Mouse (Mus musculus): ENCODE measurements at regions not wholly inside any gene's neighbourhood (a gene's known extent, or its start where the extent isn't known, plus 50 kb on each side); places are given as distances from the start of the nearest gene placed in this dataset.
A peak's percentile ranks its signal among the peaks of the same experiment; 100 is the strongest.

DNA sequence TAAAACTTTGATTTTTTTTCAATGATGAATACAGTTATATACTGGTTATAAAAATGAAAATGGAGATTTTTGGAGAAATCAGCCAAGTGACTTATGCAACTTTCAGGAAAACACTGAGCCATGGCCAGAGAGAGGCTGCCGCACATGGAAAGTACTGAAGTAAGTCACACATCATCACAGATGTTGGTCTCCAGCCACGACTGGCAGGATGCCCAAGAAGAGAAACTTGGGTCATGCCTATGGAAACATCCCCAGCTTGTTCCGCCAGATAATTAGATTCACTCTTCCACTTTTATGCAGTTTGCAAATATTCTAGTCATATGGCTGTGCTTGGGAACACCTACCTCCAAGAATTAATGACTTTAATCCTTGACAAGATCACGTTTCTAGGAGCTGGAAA is 544.8 kb upstream of the Id4 start:
- intact Hi-C loops (cut with DNase I) = no loop called here
- DNase-seq = peak; percentile 37

DNA sequence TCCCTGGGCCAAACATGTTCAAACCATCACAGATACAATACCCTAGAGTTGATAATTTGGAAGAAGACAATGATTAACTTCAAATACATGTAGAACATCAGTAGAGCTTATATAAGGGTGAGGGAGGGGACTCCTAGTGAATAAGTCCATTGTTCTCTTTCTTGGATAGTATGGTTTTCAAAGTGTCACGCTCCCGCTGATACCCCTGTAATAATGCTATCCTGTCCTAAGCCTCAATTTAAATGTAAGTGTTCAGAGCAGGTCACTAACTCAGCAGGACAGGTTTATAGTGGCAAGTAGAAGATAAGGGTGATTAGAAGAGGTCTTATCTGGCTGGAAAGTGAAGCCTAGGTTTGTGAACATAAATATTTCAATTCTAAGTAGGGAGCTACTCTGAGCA is 540.4 kb upstream of the Id4 start:
- no peak for DNase-seq
- intact Hi-C loops (cut with DNase I) = no loop called here

DNA sequence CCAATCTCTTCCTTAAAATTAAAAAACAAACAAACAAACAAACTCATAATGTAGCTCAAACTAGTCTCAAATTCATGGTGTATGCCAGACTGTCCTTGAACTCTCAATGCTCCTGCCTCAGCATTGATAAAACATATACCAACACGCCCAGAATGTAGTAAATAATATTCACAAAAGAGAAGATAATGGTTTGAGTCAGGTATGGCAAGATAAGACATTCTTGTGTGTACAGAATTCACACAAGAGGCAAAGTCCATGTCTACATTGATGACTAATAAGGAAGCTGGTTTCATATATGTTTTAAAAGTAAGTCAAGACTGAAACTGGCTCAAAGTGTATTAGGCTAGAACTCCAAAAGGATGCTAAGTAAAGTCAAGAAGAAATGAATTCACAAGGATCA is 526.6 kb upstream of the Id4 start:
- intact Hi-C loops (cut with DNase I) = no loop called here
- no peak for DNase-seq

DNA sequence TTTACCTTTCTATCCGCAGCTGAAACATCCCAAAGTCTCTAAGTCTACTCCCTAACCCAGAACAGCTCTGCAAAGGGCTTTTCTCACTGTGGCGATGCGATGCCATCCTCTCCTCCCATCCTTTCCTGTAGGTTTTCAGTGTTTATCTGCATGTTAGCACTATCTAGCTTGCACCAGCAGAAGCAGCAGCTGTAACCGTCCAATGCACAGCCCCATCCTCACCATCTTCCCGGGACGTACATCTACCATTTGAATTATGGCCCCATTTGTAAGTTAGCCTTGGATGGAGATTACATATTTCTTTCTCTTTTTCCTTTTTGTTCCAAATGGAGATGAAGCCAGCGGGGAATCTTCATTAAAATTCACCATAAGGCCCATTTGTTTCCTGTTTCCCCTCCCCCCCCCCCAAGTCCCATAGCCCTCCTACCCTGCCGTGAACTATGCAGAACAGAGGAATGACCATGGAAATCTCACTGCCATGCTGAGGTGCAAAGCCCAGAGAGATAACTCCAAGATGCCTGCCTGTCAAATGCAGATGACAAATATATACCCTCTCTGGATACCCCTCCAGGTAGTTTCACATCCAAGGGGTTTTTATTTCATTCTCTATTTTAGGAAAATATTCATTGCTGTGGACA is 525.5 kb upstream of the Id4 start:
- intact Hi-C loops (cut with DNase I) = no loop called here
- no peak for DNase-seq

DNA sequence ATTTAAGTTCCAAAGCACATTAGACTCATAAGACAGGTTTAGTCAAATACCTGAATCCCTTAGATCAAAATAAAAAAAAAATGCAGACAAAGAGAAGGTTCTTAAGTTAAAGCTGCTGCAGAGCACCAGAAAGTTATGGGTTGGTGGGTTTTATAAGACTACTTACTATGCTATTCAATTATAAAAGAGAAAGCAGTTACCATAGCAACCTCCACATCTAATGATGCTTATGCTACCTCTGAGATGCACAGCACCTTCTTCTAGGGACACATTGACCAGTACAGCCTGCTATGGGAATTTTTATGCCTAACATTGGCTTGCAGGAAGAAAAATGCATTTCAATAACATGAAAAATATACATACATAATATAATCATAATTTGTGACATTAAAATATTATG is 512.1 kb upstream of the Id4 start:
- intact Hi-C loops (cut with DNase I) = no loop called here
- DNase-seq = no peak

DNA sequence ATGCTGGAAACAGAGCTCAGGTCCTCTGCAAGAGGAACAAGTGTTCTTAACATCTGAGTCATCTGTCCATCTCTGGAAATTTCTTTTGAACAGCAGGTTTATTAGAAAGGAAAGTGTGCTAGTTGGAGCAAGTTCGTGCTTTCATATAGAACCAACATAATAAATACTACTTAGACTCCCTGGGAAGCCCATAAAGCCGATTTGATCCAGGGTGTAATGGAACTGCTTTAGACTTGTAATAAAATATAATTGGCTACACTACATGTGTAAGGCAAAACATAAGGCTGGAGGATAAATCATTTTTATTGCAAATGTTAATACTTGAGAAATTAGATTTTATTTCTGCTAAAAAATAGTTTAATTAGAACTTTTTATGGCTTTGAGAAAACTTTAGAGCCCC is 510.0 kb upstream of the Id4 start:
- intact Hi-C loops (cut with DNase I) = no loop called here
- no peak for DNase-seq

DNA sequence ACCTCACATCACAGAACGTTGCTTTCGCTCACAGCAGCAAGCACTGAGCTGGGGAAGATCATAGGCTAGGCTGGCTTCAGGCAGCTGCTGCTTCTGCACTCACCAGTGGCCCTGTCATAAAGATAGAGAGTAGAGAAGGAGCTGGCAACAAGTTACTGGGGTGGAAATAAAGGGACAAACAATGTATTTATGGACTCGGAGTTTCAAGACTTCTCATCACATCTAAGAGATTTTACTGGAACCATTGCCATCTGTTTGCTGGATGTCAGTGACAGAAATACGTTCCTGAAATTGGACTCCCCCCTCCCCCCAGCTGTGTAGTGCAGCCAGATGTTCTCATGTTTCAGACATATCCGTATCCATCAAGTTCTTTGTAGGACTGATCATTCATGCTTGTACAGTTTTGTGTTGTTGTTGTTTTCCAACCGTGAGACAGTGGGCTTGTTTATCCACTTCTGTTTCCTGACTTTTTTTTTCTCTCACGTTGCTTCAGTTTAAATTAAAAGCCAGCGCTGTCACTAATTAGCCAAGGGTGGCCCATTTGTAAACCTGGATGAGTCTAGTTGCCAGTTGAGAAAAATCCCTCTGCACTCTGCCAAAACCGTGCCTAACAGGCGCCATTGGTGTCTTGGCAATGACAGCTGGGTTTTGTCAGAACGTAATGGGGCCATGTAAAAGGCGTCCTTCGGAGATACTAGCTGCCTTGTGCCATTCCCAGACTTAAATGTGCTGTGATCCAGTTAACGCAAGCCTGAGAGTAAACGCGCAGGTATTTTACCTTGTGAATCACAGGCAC is 496.0 kb upstream of the Id4 start:
- DNase-seq = peak; percentile 8
- intact Hi-C loops (cut with DNase I) = no loop called here

DNA sequence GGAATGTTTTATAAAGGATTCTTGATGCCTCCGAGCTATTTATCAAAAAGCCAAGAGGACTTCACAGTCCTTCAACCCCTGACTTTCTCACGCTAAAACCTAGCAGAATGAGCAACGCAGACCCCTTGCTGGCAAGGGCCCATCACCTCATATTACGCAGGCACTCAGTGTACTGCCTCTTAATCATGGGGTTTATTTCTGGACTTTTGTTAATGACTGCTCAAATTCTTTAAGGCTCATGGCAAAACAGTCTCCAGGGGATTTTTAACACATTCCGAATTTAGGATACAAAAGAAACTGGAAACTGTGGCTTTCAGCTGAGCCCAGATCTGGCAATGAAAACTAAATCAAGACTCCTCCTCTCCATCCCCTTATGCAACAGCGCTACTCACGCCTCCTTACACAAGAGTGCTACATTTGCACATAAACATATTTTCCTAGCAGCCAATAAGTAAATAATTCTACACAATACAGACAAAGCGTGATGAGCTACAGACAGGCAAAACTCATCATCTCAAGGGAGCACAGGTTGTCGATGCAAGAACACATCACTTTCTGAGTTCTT is 492.0 kb upstream of the Id4 start:
- intact Hi-C loops (cut with DNase I) = no loop called here
- DNase-seq = no peak

DNA sequence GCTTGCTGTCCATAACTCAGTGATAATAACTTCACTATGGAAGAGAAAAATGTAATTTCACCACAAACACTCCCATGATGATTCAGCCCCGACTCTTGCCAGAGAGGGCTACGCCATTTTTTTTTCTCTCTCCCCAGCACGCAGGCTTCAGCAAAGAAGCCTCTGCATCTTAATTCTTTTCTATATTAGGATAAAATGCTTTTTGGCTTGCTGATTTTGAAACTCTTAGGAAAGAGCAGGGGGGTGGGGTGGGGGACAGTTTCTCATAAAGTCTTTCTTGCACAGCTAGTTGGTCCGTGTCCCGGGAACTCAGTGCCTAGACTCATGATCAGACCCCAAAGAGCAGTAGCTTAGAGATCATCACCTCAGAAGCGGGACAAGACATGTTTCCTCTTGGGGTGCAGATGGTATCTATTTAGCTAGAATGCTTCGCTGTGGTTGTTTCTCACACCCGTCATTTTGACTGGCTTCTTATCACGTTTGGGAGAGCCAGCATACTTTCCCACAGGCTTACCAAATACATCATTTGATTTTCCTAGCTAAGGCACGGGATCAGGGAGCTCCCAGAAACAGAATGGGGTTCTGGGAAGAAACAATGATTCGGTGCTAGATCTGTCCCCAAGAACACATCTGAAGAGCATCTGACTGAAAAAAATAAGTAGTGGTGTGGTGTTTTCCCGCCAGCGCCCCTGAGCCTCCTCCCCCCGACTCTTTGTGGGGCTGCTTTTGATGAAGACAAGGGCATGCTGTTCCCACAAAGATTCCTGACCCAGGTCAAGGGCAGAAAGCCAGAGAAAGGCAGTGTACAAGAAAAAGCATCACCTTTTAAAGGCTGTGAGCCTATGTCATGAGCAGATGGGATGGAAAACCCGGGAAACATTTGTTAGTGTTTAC is 483.6 kb upstream of the Id4 start:
- intact Hi-C loops (cut with DNase I) = no loop called here

DNA sequence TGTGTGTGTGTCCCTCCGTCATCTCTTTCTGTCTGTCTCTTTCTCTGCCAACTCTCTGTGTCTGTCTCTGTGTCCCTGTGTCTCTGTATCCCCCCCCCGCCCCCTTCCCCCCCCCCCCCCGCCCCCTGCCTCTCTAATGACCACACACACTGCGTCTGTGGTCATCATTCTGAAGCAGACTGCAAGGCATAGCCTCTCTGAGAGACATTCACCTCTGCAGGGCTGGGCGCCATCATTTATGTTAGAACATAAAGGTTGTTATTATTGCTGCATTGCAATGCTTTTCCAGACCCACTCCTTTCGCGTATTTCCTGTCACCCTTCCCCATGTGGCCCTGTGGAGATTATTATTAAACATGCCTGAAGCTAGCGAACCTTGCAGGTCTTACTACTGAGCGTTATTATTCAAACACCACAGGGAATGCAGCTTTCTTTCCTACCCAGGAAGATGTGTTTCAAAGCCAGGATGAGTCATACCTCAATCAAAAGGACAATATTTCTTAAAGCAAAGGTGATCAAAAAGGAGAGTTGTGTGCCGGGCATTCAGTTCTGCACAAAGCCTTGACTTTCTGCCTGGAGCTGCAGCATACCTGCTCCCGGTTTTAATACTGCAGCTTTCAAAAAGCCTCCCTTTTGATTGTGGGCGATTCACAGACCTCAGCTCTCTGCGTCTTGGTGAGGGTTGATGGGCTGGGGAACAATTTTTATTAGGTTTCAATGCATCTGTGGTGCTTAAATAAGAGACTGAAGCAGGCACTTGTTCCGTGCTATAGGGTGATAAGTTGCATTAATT is 482.6 kb upstream of the Id4 start:
- no peak for DNase-seq
- intact Hi-C loops (cut with DNase I) = no loop called here

More for the DNA sequence above, 483.6 kb upstream of the Id4 start:
- no peak for DNase-seq

DNA sequence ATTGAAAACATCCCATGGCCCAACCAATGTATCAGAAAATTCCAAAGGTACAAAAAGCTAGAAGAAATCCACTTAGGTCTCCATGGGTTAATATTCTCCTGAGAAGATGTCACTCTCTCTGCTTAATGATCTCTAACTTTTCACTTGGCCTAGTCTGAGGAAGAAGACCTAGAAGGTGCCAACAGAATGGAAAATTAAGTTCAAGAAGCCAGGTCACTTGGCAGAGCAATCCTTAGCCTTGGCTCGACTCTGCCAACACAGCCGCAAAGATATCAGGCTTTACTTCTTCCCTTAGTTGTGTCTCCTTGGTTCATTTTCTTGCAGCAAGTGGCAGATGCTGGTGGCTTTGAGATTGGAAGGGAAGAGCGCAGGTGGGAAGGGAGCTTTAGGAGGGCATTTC is 476.6 kb upstream of the Id4 start:
- intact Hi-C loops (cut with DNase I) = no loop called here
- no peak for DNase-seq

DNA sequence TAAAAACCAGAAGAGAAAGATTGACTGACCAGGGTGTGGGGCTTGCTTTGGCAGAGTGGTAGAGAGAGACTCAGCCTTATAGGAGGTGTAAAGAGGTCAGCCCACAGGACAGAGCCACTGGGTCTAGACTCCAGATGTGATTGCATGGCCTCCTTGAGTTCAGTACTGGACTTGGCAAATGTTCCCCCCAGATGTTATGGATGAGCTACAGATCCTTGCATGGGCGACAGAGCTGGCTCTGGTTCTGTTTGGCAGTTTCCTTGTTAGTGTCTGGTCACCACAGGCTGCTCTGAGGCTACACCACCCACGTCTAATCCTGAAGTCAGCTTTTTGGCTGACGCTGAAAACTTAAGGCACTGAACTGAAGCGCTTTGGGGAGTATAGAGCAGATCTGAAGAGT is 463.2 kb upstream of the Id4 start:
- DNase-seq = no peak
- intact Hi-C loops (cut with DNase I) = no loop called here

DNA sequence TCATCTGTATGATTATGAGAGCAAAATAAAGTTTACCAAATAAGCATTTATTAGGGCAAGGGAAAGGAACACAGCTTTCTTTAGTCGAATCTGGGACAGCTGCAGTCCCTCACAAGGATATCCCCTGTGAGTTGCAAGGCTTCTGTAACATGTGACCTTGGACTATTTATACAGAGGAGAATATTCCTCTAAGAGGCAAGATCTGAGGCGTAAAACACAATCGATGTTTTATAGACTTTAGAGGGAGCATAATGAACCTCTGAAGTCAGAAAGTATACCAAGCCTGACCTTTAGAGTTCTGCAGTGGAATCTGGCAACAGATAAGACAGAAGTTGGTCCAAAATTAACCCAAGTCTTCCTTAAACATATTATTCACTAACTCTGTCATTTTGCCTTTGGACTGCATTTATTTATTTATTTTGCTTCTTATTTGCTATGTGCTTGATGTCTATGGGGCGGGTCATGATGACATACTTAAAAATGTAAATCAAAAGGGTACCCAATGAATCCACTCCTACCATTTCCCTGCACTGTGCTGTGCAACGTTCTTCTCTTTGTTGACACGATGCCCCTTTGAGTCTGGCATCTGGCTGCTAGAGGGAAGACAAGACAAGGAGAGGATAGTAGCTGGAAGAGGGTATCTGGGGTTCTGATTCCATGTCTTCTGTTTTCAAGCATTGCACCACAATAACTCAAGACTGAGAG is 449.2 kb upstream of the Id4 start:
- intact Hi-C loops (cut with DNase I) = no loop called here
- DNase-seq = no peak

DNA sequence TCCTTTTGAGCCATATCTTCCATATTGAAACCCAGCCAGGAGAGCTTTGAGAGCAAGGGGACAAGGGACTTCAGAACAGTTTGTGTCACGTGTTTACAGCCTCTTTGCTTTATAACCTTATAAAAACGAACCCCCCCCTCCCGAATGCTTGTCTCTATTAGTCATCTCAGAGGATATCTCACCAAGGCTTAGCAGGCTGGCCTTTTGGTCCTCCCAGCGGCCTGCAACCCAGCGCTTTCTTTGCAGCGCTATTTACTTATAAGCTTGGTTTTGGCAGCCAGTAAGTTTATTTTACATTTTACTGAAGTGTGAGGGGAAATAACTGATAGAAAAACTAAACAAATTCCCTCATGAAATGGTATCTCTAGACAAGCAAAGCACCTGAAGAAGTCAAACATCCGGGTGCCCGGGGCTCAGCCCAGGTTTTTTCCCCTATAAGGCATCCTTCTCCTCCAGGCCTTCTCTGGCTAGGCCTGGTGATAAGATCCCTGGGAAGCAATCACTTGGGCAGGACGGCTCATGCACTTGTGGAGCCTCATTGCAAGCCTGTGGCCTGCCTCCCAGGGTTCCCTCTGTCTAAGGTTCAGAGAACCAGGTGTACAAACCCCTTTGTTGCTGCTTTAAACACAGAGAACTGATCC is 442.0 kb upstream of the Id4 start:
- no peak for DNase-seq
- intact Hi-C loops (cut with DNase I) = no loop called here

DNA sequence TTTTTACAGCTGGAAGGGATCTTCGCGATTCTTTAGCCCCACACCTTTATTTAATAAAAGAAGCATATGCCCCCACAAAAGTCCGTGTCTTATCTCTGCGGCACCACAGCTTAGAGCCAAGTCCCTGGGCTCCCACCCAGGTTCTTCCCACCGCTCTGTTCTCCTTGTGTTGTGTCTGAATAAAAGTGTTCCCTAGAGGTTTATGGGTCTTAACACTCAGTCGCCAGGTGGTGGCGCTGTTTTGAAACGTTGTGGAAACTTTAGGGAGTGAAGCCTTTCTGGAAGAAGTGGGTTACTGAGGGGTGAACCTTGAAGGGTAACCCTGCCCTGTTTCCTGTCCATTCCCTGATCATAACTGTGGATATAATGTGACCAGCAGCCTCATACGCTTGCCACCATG is 424.5 kb upstream of the Id4 start:
- DNase-seq = peak; percentile 64
- intact Hi-C loops (cut with DNase I) = no loop called here

DNA sequence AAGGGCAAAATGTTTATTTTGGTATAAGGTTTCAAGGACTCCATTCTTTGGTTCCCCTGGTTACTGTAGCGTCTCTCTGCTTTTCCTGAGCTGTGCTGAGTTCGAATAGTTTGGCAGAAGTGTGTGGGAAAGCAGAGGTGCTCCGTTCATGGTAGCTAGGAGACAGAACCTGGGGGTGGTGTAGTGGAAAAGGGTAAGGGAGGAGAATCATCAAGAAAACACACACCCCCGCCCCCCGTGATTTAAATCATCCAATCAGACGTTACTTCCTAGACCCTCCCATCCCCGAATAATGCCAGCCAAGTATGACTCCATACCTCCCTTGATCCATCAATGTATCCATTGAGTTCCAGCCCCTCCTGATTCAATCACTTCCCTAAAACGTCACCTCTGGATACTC is 418.6 kb upstream of the Id4 start:
- intact Hi-C loops (cut with DNase I) = no loop called here
- no peak for DNase-seq

DNA sequence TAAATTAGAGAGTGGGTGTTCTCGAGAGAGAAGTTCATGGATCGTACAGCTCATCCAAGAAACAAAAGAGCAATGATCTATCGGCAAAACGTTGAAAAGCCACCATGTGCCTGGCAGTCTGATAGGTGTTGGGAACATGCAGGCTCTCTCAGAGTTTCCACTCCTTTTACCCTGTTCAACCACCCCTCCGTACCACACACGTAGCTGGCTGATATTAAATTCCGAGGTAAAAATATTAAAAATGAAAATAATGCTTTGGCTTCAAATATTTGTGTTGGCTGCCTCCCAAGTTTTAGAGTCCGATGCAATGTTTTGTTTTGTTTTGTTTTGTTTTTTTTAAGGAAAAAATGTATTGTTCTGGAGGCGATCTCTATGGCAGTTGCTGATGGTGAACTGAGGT is 418.0 kb upstream of the Id4 start:
- DNase-seq = no peak
- intact Hi-C loops (cut with DNase I) = no loop called here

DNA sequence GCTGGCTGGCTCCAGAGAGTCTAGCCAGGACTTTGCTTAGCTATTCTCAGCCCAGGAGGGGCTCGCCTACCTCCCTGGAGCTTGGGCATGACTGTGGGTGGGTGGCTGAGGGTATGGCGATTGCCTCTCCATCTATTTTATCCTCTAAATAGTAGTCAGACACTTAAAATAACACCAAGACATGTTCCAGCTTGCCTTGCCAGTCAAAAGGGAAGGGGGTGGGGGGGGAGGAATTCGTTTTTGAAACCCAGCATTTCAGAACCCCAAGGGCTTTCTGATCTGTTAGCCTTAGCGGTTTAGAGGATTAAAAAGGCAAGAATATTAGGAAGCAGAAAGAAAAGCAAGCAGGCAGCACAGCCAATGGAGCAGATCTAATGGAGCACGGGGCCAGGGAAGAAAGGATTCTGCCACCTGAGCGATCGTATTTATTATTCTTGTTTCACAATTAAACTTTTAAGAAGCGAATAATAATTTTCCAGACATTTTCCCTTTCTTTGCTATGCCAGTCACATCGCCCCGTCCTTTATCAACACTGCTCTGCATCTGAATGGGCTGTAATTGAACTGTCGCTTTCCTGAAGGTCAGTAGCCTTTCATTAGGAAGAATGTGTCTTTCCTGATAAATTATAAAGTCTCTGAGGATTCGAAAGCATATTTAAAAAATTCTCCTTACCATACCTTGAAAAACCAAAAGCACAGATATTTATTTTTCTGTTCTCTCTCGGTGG is 417.3 kb upstream of the Id4 start:
- intact Hi-C loops (cut with DNase I) = no loop called here
- no peak for DNase-seq

DNA sequence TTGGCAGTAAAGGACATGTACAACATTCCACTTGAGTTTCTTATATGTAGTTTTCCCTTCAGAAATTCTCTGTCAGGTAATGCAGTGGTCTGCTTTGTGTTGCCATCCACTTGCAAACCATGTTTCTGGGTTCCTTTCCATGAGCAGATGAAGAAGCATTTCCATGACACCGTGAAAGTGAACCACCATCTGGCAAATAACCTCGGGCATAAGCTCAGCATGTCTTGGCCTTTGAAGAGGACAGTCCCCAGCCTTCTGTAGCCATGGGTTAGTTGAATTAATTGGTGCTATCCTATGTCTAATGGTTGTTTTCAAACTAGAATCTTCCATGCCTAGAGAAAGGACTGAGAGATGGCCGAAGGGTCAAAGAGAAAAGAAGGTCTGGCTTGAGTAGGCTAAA is 414.3 kb upstream of the Id4 start:
- intact Hi-C loops (cut with DNase I) = no loop called here
- peak; percentile 17 for DNase-seq
